Mouse (Mus musculus) stomach, embryonic 14.5 days (tissue): Measurements from ENCODE around the gene Arl6ip4. TPM values are rescaled to one million over a fixed set of nuclear protein-coding genes. Genes with fewer than 3 reads are reported as not detected.
A peak's percentile ranks its signal among the peaks of the same experiment; 100 is the strongest.

Source experiments
- ATAC-seq: fragments of 200-750 bp; cut with Nextera tagmentation; 2 replicates; pipeline ENCODE4 v1.8.0; 2017; ENCODE audit warnings: low read depth, moderate TSS enrichment; ENCODE audit not compliant: insufficient number of reproducible peaks, insufficient read depth, low FRiP score
- H3K27ac ChIP-seq: fragments of 300-500 bp; sonication (generic); 2 replicates; pipeline ENCODE4 v1.5.1; 2014; ENCODE audit warnings: mild to moderate bottlenecking, low read length, moderate library complexity, mixed read lengths
- H3K27me3 ChIP-seq: fragments of 300-500 bp; sonication (generic); 2 replicates; pipeline ENCODE4 v1.6.1; 2014; ENCODE audit warnings: low read length, control low read depth, mixed read lengths; ENCODE audit not compliant: control insufficient read depth, insufficient read depth
- H3K36me3 ChIP-seq: fragments of 300-500 bp; sonication (generic); 2 replicates; pipeline ENCODE4 v1.6.1; 2014; ENCODE audit warnings: mild to moderate bottlenecking, control low read depth, low read length, moderate library complexity, mixed read lengths; ENCODE audit not compliant: control insufficient read depth, insufficient read depth
- H3K4me1 ChIP-seq: fragments of 300-500 bp; sonication (generic); 2 replicates; pipeline ENCODE4 v1.6.1; 2014; ENCODE audit warnings: low read length, control low read depth, mixed read lengths; ENCODE audit not compliant: control insufficient read depth, insufficient read depth
- H3K4me2 ChIP-seq: fragments of 300-500 bp; sonication (generic); replicated peaks from 2 replicates; pipeline ENCODE4 v1.6.1; 2014; ENCODE audit warnings: low read depth, low read length, control low read depth
- H3K4me3 ChIP-seq: fragments of 300-500 bp; sonication (generic); 2 replicates; pipeline ENCODE4 v1.5.1; 2014; ENCODE audit warnings: low read depth, low read length, control low read depth
- H3K9ac ChIP-seq: fragments of 300-500 bp; sonication (generic); replicated peaks from 2 replicates; pipeline ENCODE4 v1.6.1; 2014; ENCODE audit warnings: low read depth, mild to moderate bottlenecking, control low read depth, low read length, moderate library complexity, mixed read lengths
- H3K9me3 ChIP-seq: fragments of 300-500 bp; sonication (generic); 2 replicates; pipeline ENCODE4 v1.6.1; 2016; ENCODE audit warnings: low read depth, low read length, control low read depth; ENCODE audit not compliant: control insufficient read depth
- WGBS: fragments of 180-500 bp; shearing (Covaris S2); extraction: QIAGEN DNeasy Blood & Tissue Kit; methylation state at CpG from one replicate; pipeline ENCODE4 v1.1.7; 2014; 5-methylcytosine and 5-hydroxymethylcytosine counted together
- polyA plus RNA-seq: library from polyadenylated mRNA; unstranded; fragments of >200 nt; fragmentation: Nextera tagmentation; extraction: Ambion mirVana; gene quantifications from 2 replicates; pipeline ENCODE4 v1.2.1, GENCODE M21; 2014

The Arl6ip4 gene
- polyA plus RNA-seq, 1 experiment from 2014 or later: 99.1 TPM

DNA sequence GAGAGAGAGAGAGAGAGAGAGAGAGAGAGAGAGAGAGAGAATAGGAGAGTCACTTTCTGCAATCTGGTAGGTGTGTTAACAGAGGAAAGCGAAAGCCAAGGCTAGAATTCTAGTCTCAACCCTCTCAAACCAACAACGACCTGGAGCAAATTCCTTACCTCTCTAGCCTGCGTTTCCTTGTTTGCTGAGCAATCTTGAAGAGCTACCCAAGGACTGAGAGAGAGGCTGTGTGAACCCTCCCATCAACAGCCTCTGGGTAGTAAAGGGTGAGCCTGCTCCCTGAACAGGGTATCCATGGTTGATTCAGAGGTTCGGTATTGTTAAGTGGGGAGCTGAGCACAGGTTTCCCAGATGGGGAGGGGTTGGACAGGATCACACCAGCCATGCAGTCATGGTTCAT, 36.8 kb downstream of the Arl6ip4 start:
- no peak for ATAC-seq
- WGBS: 76% methylated on average over 4 of the region's 4 CpGs
- no peaks in the 10 kb centered on the region for H3K9me3 ChIP-seq
- H3K4me1 ChIP-seq: no peaks in the 10 kb centered on the region
- H3K9ac ChIP-seq: no peak overlapping the region
- H3K36me3 ChIP-seq: no peaks in the 10 kb centered on the region
- H3K4me2 ChIP-seq: no peak overlapping the region
- no peak overlapping the region for H3K4me3 ChIP-seq
- no peak overlapping the region for H3K27ac ChIP-seq
- H3K27me3 ChIP-seq: no peaks in the 10 kb centered on the region

DNA sequence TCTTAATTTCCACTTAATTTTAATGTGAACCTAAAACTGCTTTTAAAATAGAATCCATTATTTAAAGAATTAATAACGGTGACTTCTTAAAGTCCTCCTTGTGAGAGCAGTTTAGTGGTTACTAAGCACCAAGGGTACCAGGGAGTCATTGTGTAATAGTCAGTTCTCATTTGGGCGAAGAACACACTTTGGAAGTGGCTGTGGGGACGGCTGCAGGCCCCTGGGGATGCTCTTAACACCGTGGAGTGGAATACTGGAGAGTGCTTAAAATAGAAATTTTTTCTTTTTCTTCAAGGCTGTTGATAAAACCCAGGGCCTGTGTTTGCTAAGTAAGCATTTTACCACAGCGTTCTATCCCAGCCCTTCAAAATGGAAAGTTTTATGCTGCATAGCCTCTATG, 40.1 kb downstream of the Arl6ip4 start:
- Histone ChIP-seq H3K4me1 (peaks cover 9% of the 10 kb centered on the region; the same call in 1 of the 2 replicates), H3K9ac (no peak overlapping the region), H3K4me3 (no peak overlapping the region), H3K9me3 (no peaks in the 10 kb centered on the region), H3K27ac (no peak overlapping the region), H3K27me3 (no peaks in the 10 kb centered on the region), H3K4me2 (no peak overlapping the region), H3K36me3 (no peaks in the 10 kb centered on the region)
- WGBS: 71% methylated on average over 5 of the region's 5 CpGs
- no peak for ATAC-seq

DNA sequence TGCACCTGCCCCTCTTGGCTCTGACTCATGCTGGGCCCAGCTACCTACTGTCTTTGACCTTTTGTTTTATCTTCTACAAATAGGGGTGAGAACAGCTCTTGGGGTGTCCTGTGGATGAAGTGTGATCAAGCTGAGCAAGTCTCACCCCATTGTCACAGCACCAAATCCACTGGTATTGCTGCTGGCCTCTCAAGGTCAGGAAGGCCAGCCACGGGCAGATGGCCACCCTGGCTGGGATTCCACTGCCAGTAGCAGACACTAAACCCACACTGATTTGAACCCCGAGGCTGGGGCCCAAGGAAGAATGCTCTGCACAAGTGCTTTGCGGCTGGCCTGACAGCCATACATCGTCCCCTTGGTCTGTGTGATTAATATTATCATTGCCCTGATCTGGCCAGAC, 42.4 kb downstream of the Arl6ip4 start:
- H3K9me3 ChIP-seq: no peaks in the 10 kb centered on the region
- WGBS: 57% methylated on average over 4 of the region's 4 CpGs
- H3K9ac ChIP-seq: no peak overlapping the region

DNA sequence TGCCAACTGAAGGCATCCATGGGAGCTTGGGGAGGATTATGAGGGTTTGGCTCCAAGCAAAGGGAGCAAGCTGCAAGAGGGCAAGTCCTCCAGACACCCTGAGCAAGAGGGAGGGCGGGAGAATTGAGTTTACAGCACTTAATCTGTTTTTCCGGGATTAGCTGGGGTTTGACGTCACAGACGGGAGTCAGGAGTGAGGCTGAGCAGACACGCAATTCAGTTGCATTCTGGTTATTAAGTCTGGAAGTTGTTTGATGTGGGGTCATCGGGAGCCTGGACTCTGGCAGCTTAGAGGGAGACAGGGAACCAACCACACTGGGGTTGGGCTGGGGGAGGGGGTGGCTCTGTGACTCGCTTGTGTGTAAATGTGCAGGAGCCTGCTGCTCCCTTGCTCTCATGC, 43.6 kb downstream of the Arl6ip4 start:
- no peak overlapping the region for H3K27ac ChIP-seq
- H3K9me3 ChIP-seq: no peaks in the 10 kb centered on the region
- H3K36me3 ChIP-seq: no peaks in the 10 kb centered on the region
- no peaks in the 10 kb centered on the region for H3K27me3 ChIP-seq
- no peak for ATAC-seq
- no peak overlapping the region for H3K4me2 ChIP-seq
- H3K4me1 ChIP-seq: peaks cover 17% of the 10 kb centered on the region
- 22% methylated on average over 7 of the region's 7 CpGs for WGBS
- no peak overlapping the region for H3K4me3 ChIP-seq
- no peak overlapping the region for H3K9ac ChIP-seq

More for the DNA sequence above, 42.4 kb downstream of the Arl6ip4 start:
- Histone ChIP-seq H3K27ac (no peak overlapping the region), H3K4me1 (peaks cover 17% of the 10 kb centered on the region; the same call in 1 of the 2 replicates), H3K4me3 (no peak overlapping the region), H3K27me3 (no peaks in the 10 kb centered on the region), H3K4me2 (no peak overlapping the region), H3K36me3 (no peaks in the 10 kb centered on the region)
- ATAC-seq: no peak

DNA sequence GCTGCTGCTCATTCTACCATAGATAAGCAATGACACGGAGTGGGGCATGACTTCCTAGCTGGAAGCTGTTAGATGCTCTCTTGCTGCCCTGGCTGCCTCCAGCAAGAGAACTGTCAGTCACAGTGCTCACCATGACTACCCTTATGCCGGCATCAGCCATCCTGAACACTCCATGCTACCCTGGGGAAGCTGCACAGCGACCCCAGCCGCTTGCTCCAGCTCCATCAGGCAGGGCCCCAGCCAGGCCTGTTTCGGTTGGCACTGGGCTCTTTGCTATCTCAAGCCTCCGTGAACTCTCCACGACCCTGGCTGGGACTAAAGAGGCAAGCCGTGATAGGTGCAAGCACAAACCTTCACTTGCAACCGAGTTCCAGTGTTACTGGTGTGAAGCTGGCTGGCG, 45.9 kb downstream of the Arl6ip4 start:
- H3K9ac ChIP-seq: no peak overlapping the region

DNA sequence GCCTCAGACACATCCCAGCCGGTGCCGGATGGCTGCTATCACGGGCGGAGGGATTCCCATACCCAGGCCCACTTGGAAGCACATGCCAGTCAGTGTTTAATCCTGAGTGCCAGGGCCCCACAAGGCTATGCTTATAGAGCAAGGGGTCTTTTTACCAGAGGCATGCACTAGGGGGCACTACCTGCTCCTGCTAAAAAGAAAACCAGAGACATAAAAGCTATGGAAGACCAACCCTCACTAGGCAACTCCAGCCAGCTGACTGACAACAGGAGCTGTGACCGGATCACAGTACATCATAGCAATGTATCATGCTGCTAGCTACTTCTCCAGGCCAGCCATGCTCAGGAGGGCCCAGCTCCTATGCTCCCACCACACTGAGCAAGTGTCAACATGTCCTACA, 46.7 kb downstream of the Arl6ip4 start:
- 50% methylated on average over 5 of the region's 5 CpGs for WGBS
- Histone ChIP-seq H3K9ac (no peak overlapping the region), H3K4me2 (no peak overlapping the region), H3K9me3 (no peaks in the 10 kb centered on the region), H3K4me3 (no peak overlapping the region), H3K27me3 (no peaks in the 10 kb centered on the region), H3K4me1 (peaks cover 41% of the 10 kb centered on the region), H3K36me3 (no peaks in the 10 kb centered on the region), H3K27ac (no peak overlapping the region)
- ATAC-seq: no peak

More for the DNA sequence above, 45.9 kb downstream of the Arl6ip4 start:
- peaks cover 35% of the 10 kb centered on the region for H3K4me1 ChIP-seq
- H3K4me3 ChIP-seq: no peak overlapping the region
- no peak overlapping the region for H3K4me2 ChIP-seq
- ATAC-seq: no peak
- H3K9me3 ChIP-seq: no peaks in the 10 kb centered on the region
- no peaks in the 10 kb centered on the region for H3K36me3 ChIP-seq
- WGBS: 23% methylated on average over 10 of the region's 10 CpGs
- no peak overlapping the region for H3K27ac ChIP-seq
- H3K27me3 ChIP-seq: no peaks in the 10 kb centered on the region

DNA sequence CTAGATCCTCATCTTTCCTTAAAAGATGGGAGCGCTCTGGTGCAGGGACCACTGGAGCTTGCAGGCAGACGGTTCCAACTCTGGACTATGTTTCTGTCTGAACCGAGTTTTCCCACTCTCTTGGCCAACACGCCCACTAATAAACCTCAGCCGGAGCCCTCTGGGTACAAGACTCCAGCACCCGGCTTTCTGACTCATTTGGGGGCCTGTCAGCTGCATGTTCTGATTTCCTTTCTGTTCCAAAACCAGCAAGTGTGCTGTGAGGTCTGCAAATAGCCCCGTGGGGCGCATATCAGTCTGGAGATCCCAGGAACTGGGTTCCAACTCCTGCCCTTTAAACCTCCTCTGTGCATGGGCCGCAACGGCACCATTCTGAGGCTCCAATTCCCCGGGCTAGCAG, 47.6 kb downstream of the Arl6ip4 start:
- Histone ChIP-seq H3K27ac (no peak overlapping the region), H3K4me3 (no peak overlapping the region), H3K27me3 (no peaks in the 10 kb centered on the region), H3K36me3 (no peaks in the 10 kb centered on the region), H3K4me2 (no peak overlapping the region), H3K4me1 (peaks cover 46% of the 10 kb centered on the region), H3K9ac (no peak overlapping the region), H3K9me3 (no peaks in the 10 kb centered on the region)
- WGBS: 88% methylated on average over 11 of the region's 11 CpGs
- ATAC-seq: no peak

DNA sequence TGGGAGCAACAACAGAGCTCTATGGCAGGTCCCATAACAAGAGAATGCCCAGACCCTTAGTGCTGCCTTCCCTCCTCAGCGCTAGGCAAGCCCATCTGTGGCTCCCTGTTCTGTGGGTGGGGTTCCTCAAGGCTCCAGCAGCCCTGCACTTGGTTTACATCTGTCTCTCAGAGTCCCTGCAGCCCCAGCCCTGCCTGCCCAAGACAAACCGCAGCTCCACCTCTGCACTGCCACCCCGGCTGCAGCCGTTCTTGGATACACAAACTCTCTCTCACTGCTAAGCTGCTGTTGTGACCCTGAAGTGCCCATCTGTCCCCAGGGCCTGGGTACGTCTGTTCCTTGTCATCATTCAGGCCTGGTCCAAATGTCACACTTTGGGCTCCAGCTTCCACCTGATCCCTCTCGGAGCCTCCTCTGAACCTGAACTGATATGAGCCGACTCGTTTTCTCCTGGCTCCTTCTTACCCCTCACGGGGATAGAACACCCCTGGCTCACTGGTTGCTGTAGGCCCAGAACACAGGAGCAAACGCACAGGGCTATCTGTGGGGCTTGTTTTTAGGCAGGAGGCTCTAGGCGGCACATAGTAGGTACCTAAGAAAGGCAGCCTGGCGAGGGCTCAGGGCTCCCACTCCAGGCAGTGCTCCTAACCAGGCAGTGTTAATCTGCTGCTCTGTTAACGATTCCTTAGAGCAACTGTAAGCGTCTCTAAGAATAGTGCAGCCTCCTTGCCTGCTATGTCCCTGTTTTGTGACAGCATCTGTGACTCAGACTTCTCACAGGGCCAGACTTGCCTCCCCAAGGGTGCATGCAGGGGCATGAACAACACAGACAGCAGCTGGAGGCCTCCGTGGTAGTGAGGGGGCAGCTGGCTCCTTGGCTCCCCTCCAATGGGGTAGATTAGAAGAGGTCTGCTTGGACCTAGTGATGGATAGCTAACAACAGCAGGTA, 50.0 kb downstream of the Arl6ip4 start:
- peak; percentile 51; the same call in 1 of the 2 replicates for ATAC-seq
- H3K27me3 ChIP-seq: no peaks in the 10 kb centered on the region
- no peak overlapping the region for H3K4me2 ChIP-seq
- H3K9ac ChIP-seq: no peak overlapping the region
- peaks cover 37% of the 10 kb centered on the region for H3K4me1 ChIP-seq
- WGBS: 33% methylated on average over 15 of the region's 15 CpGs
- H3K9me3 ChIP-seq: no peaks in the 10 kb centered on the region
- no peak overlapping the region for H3K4me3 ChIP-seq
- H3K36me3 ChIP-seq: no peaks in the 10 kb centered on the region
- H3K27ac ChIP-seq: peak overlapping the region; percentile 76
